Mouse (Mus musculus) cerebellum, postnatal 10 days (tissue): ENCODE results near the gene Mapk9.
A peak's percentile ranks its signal among the peaks of the same experiment; 100 is the strongest.
"Not testable (repeated sequence)": the region's sequence is repeated elsewhere in the genome, so short reads cannot be mapped to it uniquely, and the experiment has no call there.

Source experiments
- DNase-seq, 2 experiments: peaks; one replicate each; pipeline ENCODE4 v3.0.0; 2021; ENCODE audit warnings: mixed read lengths in 2 of 2

Mapk9 gene

GRCm38 (mm10) chr11:49846401-49847070 is at the start of gene Mapk9:
Gene Mapk9 (plus strand): TSS chr11:49846751.
- peak; percentile 99 for DNase-seq

GRCm38 (mm10) chr11:49798931-49799330 is 47.6 kb upstream of the Mapk9 start:
- no peak for DNase-seq

DNA sequence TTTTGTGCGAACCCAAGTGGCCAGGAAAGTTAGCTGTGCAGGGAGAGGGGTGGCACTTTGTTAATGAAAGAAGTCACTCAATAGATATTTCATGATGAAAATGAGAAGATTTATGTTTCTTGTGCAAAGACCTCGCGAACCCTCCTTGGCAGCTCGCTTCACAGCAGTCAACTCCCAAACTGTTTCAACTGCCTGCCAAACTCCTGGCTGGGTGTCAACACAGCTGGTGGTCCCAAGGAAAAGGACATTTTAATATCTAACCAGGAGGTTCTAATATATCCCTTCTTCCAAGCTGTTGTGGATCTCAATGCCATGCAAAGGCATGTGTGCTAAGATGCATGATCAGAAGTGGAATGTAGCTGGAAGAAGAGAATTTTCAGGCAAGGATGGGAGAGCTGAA is 45.0 kb upstream of the Mapk9 start:
- peak; percentile 74 to 82 for DNase-seq

- DNase-seq: no peak
Measured at GRCm38 (mm10) chr11:49803801-49804200, 42.8 kb upstream of the Mapk9 start.

DNA sequence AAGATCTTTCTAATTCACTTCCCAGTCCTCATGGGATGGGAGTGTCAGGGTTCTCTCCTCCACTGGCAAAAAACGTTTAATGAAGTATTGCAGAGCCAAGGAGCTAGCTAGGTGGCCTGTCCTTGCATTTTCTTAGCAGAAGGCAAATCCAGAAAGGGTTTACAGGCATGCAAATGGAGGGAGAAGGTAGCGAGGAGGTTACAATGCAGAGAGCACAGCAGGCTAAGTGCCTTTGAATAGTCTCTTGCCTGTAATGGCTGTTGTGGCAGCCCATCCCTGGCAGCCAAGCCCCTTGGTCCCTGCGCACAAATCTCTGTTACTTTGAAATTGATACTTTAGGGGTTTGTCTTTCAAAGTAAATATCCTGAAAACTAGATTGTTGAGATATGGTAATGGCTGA is 40.3 kb upstream of the Mapk9 start:
- DNase-seq: no peak

DNA sequence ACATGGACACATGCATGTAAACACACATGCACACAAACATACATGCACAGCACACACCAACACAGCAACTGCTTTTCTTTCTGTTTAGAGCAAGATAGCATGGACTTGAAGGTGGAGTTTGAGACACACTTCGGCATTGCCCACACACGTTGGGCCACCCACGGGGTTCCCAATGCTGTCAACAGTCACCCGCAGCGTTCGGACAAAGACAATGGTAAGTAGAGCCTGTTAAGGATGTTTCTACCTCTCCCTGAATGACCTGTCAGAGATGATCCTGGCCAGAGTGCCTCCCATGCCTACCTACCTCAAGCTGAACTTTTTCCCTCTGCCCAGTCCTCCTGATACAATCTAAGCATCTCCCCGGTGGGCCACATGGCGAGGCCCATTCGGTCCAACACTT is 37.6 kb upstream of the Mapk9 start:
- no peak for DNase-seq

- DNase-seq: not testable (repeated sequence)
Measured at GRCm38 (mm10) chr11:49810696-49811095, 35.9 kb upstream of the Mapk9 start.

DNA sequence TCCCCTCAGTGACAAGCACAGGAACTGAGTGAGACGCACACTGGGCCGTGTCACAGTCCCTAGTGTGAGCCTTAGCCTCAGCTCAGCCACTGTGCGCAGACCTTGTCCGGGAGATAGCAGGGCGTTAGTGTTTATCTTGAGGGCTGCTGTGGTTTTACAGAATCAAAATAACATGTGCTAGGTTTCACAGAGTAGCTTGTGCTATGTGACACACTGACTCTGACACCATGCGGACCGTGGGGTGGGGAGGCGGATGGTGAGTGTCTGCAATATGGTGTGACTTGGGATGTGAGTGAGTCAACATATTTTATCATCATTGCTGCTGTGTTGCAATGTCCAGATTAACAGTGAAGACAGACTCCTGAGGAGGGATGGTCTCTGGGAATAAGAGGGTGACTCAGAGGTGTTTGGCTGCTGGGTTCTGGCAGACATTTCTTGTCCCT is 35.4 kb upstream of the Mapk9 start:
- DNase-seq: no peak

GRCm38 (mm10) chr11:49811879-49812278 is 34.7 kb upstream of the Mapk9 start:
- DNase-seq: no peak

DNA sequence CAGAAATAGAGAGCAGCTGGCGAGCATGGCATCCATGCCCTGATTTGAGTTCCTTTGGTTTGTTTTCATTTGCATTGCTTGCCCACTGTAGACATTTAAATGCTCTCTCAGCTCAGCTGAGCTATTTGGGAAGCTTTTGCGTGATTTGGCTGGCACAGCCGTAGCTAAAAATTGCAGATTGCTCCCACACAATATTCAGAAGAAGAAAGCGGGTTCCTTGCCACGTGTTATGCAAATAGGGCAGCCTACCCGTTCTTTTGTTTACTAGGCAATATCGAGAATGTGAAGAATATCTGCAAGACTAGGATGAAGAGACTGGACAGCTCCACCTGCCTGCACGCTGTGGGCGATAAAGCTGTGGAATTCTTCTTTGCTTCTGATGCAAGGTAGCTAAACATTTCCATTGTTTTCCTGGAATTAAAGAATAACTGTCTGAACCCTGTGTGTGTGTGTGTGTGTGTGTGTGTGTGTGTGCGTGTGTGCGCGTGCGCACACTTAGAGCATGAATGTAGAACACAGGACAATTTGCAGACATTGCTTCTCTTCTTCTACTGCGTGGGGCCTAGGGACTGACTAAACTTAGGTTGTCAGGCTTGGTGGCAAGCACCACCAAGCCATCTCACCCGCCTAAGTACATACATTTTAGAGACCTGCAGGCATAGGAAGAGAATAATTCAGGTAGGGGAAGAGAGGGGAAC is 27.5 kb upstream of the Mapk9 start:
- no peak for DNase-seq

DNA sequence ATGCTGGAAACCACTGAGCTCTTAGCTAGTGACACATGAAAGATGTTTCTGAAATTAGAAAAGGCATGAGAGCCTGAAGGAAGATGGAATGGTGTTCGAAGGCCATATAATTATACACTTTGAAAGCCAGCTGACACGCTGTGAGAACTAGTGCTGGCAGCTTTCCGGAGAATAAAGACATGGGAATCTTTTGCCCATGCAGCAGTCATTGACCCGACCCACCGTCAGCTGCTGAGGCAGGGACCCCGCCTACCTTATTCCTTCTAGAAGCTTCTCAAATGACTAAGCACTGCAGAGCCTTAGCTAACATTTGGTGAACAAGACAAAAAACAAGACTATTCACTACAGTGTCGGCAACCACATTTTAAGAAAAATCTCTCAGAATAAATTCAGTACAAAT is 26.9 kb upstream of the Mapk9 start:
- DNase-seq: peak; percentile 28 to 29

GRCm38 (mm10) chr11:49820928-49821327 is 25.6 kb upstream of the Mapk9 start:
- no peak for DNase-seq

DNA sequence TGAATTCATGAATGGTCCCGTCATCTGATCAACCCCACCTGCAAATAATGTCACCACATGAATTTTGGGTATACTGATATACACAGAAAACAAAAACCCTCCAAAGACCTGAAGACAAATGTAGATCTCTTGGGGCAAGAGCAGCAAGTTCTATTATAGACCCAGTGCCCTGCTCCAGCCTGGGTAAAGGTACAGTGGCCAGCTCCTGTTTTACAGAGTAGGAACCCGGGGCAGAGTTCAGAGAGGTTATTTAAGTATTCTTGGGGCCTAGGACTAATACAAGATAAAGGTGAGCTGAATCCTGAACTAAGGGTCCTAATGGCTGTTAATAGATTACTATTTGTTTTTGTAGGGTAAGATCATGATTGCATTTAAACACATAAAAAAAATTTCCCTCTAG is 25.0 kb upstream of the Mapk9 start:
- DNase-seq: no peak

- DNase-seq: no peak
Measured at GRCm38 (mm10) chr11:49822337-49822736, 24.2 kb upstream of the Mapk9 start.

DNA sequence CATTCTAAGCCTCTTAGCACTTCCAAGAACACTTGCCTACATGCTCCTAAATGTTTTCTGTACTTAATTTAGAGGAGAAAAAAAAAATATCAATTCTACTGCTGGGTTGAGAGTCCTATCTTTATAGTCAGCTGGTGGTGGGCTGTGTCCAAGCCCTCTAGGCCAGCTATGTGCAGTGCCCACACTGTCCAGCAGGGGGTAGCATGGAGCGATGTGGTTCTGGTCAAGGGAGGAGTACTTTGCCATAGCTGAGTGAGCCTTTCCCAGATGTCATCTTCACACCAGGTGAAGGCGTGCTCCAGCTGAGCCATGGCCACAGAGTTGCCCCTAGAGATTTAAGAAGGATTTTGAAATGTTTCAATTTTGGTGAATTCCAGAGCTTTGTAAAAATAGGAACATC is 21.7 kb upstream of the Mapk9 start:
- DNase-seq: peak; percentile 75 to 77

DNA sequence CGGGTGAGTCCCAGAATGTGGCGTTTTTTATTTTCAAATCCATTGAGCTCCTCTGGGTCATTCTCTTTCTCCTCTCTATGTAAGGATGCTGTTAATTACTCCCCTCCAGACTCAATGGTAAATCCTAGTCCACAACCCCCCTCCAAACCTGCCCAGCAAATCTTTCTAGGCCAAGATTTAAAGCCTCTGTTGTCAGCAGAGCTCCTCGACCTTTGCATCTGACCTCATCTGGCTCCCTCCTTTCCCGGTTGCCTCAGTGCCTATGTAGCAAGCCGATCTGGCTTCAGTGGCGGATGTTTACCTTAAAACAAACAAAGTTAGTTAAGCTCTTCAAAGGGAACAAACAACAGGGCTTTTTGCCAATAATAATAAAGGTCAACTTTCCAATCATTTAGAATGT is 19.3 kb upstream of the Mapk9 start:
- DNase-seq: no peak

DNA sequence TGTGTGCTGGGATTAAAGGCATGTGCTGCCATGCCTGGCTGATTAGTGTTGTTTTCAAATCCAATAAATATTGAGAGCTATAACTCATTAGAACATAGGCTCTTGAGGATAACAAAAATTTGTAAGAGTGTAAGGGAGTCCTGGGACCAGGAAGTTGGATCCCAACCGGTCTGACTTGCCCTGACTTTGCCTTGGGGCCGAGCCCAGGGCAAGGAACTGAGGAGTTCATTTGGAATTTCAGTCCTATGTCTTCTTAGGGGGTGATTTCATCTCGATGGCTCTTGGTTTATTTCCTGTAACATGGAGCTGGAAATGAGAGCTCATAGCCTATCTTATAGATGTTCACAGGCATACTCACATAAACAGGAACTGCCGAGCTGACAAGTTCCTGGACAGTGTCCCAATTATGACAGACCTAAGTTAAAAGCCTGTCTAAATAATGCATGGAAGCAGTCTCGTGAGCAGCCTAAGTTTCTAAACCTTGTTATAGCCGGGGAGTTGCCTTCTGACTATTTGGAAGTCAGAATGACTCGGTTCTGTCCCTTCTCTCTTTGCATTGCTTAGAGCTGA is 17.3 kb upstream of the Mapk9 start:
- no peak for DNase-seq

DNA sequence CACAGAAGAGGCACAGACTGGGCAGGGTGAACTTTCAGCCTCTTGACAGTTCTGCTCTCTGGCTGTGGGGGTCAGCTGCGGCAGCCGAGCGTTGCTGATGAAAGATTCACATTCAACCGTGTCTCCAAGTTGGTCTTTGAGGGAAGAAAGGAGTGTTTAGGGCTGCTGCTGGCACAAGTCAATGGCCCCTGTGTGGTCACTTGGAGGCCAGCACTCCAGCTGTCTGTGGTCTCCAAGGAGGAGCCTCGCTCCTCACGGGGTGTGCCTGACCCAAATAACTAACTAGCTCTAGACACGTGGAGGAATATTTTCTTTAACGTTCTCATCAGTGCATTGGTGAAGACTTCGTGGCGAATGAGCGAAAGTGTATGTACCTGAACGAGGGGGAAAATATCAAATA is 14.6 kb upstream of the Mapk9 start:
- DNase-seq: no peak

DNA sequence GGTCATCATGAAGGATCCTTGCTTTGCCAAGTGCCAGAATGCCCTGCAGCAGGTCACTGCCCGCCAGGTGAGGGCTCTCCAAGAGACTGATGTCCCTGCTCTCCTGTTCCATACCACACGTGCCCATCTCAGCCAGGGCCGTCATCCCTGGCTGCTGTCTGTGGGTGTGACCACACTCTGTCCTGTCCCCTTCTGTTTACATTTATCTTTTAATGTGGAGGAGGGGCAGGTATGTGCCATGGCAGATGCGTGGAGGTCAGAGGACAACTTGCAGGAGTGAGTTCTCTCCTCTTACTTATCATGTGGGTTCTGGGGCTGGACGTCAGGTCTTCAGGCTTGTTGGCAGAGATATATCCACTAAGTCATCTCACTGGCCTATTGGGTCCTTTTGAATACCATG is 13.6 kb upstream of the Mapk9 start:
- DNase-seq: no peak

GRCm38 (mm10) chr11:49834248-49834647 is 12.3 kb upstream of the Mapk9 start:
- DNase-seq: no peak

DNA sequence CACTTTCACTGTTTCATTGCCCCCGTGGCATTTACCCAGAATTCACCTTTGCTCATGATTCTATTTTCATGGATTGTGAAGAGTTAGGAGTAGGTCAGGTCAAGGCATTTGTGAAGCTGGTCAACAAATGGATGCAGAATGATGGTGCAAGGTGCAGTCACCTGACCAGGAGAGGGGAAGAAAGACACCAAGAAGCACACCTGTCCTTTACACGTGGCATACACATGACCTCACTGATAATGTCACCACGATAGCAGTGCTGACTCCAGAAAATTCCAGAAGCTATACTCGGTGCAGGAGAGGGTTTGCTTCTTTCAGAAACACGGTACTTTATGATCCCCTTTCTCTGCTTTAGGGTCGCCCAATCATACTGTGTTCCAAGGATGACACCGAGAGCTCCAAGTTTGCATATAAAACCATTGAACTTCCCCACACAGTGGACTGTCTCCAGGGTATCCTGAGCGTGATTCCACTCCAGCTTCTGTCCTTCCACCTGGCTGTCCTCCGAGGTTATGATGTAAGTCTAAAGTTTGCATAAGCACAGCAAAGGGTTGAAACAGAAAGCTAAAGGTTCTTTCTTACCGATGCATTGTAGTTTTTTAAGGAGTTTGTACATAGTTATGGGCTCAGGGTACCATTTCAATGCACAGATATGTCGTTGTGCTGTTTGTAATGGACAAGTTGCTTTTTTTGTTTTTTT is 11.1 kb upstream of the Mapk9 start:
- DNase-seq: no peak

- DNase-seq: no peak
Measured at GRCm38 (mm10) chr11:49837717-49838407, 8.7 kb upstream of the Mapk9 start.

DNA sequence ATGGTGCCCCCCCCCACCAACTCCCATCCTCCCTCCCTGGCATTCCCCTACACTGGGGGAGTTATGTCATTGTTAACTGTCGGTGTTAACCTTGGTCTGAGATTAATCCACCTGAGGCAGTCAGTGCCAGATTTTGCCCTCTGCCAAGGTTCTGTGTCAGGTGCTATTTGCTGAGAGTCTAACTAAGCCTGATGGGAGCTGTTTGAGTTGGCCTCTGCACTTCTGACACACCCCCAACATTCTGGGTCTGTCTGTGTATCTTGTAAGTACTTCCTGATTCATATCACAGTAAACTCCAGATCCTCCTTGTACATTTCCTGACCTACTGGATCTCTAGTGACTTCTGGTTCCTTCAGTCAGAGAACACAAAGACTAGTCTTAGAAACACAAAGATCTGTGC is 5.9 kb upstream of the Mapk9 start:
- no peak for DNase-seq
